Mouse (Mus musculus): ENCODE results near the gene Dnaaf5.

Gene Dnaaf5

DNA sequence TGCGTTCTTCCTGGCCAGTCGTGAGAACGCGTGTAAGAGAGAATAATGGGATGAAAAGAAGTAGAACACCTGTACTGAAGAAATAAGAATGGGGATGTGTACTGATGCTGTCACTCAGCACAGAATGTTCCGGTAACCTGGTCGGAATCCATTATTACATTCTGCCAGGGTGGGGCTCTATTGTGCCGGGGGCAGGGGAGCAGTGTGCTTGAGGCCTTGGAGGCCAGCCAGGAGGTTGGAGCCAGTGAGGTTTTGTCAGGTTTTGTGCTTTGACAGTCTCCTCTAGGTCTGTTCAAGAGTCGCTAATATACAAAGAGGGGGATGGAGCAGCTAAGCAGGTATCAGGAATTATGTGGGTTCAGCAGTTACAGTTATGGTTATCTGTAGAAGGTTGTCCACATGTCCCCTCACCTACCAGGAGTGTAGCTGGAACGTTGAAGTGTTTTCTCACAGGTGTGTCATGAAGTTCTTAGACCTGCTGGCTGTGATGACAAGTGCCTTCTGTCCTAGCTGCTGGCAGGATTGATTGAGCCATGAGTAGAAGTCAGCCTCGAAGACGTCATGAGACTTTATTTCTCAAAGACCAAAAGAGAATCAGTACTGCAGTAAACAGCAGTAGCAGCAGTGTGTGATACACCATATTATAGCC lies 61.8 kb downstream of the Dnaaf5 start:
- in situ Hi-C loops (cut with MboI; ENCODE audit: low pct_unique_long_range_greater_than_20kb in 1 of 2, low sequenced_read_pairs in 2 of 2, unreplicated experiment in 1 of 2): no loop called here

DNA sequence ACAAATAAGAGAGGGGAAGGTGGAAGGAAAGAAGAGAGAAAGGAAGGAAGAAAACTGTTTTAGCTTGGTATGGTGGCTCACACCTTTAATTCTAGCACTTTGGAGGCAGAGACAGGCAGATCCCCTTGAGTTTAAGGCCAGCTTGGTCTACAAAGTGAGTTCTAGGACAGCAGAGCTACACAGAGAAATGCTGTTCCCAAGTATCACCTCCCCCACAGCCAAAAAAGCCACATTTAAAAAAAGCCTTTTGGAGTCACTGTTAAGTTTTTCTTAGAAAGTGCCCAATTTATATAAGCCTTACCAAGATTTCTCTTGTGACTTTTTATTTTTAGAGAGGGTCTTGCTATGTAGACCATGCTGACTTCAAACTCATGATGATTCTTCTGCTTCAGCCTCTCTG lies 64.3 kb downstream of the Dnaaf5 start:
- in situ Hi-C loops (cut with MboI; ENCODE audit: low pct_unique_long_range_greater_than_20kb in 1 of 2, low sequenced_read_pairs in 2 of 2, unreplicated experiment in 1 of 2): no loop called here

DNA sequence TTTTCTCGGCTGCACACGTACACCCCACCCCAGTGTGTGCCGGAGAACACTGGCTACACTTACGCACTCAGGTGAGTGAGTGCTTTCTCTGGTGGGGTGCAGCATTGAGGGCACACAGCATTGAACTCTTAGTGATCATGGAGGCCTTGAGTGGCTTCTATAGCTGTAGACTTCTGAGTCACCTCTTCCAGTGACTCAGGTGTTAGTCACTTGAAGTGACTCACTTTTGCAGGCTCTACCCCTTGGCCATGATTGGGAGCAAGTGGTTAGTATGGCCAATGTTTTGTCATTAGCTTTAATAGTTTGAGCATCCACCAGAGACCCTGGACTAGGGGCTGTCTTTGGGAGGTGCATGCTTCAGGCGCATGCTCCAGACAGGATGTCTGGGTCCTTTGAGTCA lies 65.2 kb downstream of the Dnaaf5 start:
- in situ Hi-C loops (cut with MboI; ENCODE audit: low pct_unique_long_range_greater_than_20kb in 1 of 2, low sequenced_read_pairs in 2 of 2, unreplicated experiment in 1 of 2): no loop called here

DNA sequence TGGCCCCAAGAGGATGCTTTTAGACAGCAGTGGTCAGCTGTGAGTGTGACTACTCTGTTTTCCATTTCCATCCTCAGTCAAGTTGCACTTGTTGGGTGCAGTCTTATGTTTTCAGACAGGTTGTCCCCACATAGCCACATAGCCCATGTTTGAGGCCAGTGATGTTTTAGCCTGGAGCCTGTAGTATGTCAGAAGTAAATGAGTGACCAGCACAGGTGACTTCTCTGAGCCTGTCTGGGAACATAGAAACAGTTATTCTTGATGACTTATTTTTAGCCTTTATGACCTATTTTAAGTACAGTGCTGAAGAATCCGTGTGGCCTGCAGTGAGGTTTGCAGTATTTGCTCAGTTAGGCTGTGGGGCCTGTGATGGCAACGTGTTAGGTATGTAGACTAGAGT lies 66.1 kb downstream of the Dnaaf5 start:
- in situ Hi-C loops (cut with MboI; ENCODE audit: low pct_unique_long_range_greater_than_20kb in 1 of 2, low sequenced_read_pairs in 2 of 2, unreplicated experiment in 1 of 2): no loop called here

DNA sequence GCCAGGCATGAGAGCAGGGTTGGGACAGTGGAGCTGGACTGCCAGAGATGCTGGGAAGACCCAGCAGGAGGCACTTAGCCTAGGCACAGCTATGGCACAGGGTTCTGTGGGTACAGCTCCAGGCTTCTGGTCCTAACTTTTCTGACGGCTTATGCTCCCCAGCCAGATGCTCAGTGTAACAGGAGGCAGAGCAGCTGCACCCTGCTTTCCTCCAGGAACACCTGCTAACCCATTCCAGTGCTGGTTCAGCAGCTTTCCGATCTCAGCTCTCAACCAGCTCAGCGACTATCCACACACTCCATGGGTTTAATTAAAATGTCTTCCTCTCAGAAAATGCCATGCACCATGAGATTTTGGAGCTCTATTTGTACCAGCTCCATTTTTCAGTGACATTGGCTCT lies 66.8 kb downstream of the Dnaaf5 start:
- in situ Hi-C loops (cut with MboI; ENCODE audit: low pct_unique_long_range_greater_than_20kb in 1 of 2, low sequenced_read_pairs in 2 of 2, unreplicated experiment in 1 of 2): no loop called here

DNA sequence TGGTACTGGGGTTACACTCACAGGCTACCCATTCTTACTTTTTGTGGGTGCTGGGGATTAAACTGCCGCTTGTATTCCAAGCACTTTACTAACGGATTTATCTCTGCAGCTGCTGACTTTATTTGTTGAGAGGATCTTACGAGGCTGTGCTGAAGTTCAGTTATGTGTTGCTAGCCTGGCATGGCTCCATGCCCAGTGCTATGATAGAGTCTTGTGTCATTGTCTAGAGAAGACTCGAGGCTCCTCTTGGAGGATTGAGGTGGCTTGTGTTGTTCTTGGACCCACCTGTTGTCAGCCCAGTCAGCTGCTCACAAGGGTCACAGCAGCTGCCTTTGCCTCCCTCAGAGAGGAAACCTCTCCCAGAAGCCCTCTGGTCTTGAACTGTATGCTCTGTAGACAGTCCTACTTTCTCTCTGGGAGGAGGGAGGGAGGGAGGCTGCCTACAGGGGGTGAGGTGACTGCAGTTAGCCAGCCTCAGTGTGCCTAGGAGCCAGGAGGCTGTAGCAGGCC lies 70.0 kb downstream of the Dnaaf5 start:
- in situ Hi-C loops (cut with MboI; ENCODE audit: low pct_unique_long_range_greater_than_20kb in 1 of 2, low sequenced_read_pairs in 2 of 2, unreplicated experiment in 1 of 2): no loop called here

DNA sequence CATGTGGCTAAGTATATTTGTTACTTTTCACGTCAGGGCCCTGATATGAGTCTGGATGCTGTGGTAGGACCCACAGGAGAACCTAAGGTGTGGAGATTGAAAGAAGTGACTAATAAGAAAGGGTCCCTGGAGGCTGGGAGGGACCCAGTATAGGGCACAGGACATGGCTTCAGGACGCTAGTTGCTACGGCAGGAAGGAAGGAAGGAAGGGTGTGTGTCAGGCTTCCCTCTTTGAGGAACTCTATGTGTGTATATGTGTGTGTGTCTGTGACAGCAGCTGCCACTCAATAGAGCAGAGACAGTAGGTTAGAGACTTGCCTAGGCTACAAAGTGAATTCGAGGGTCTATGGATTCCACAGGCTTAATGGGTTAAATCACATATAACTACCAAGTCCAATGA lies 70.6 kb downstream of the Dnaaf5 start:
- in situ Hi-C loops (cut with MboI; ENCODE audit: low pct_unique_long_range_greater_than_20kb in 1 of 2, low sequenced_read_pairs in 2 of 2, unreplicated experiment in 1 of 2): no loop called here

DNA sequence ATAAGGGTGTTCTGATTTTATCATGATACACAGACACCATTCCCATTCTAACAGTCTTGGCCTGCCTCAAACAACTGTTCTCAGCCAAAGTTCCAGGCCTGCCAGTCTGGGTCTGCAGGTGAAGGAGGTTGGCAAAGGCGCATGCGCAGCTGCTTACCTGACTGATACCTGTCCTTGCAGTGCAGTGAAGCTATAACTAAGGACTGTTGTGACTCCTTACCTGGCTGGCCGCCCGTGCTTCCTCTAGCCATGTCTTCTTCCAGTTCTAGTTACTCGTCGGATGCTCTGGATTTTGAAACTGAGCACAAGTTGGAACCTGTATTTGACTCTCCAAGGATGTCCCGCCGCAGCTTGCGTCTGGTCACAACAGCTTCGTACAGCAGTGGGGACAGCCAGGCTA lies 73.3 kb downstream of the Dnaaf5 start:
- in situ Hi-C loops (cut with MboI; ENCODE audit: low pct_unique_long_range_greater_than_20kb in 1 of 2, low sequenced_read_pairs in 2 of 2, unreplicated experiment in 1 of 2): no loop called here

DNA sequence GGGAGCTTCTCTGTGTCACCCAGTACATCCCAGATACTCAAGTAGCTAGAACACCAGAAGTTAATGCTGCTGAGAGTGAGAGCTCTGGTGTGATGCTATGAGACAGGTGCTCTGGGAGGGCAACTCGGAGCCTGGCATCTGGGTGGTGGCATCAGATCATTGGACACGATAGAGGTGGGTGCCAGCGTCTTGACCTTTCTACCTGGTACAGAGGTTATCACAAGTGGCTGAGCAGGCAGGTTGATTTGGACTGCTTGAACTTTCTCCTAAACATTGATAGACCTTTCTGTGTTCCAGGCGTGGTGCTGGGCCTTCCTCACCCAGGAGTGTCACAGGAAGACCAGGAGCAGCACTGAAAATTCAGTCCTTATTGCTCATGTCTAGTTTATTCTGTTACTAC lies 77.2 kb downstream of the Dnaaf5 start:
- in situ Hi-C loops (cut with MboI; ENCODE audit: low pct_unique_long_range_greater_than_20kb in 1 of 2, low sequenced_read_pairs in 2 of 2, unreplicated experiment in 1 of 2): no loop called here

DNA sequence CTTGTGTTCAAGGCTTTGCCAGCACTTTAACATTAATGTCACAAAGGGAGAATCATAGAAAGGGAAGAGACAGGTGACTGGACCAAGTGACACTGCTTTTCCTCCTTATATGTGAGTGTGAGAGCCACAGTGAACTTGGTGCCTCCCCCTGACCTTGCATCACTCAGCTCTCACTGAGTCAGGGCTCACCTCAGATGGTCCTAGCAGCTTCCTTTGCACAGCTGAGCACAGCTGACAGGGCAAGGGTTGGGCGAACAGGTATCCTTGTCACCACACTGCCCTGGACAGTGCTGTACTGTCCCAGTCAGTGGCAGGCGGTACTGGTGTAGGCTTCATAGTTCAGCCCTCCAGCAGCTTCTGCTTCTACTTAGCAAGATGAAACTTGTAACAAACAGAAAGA lies 77.6 kb downstream of the Dnaaf5 start:
- in situ Hi-C loops (cut with MboI; ENCODE audit: low pct_unique_long_range_greater_than_20kb in 1 of 2, low sequenced_read_pairs in 2 of 2, unreplicated experiment in 1 of 2): no loop called here

DNA sequence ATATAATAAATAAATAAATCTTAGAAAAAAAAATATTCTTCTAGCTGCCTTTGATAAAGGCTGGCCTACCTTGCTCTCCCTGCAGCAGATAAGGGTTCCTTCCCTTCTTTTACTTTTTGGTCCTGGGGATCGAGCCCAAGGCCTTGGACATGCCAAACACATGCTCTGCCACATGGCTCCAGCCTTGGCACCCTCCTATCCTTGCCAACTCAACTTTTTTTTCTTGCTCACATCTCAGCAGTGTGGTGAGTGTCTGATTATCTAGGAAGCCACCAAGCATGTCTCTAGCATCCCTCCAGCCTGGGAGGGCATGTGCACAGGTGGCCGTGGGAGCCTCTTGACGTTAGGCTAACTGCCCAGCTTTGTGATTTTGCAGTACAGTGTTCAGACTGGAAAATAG lies 78.3 kb downstream of the Dnaaf5 start:
- in situ Hi-C loops (cut with MboI; ENCODE audit: low pct_unique_long_range_greater_than_20kb in 1 of 2, low sequenced_read_pairs in 2 of 2, unreplicated experiment in 1 of 2): no loop called here

DNA sequence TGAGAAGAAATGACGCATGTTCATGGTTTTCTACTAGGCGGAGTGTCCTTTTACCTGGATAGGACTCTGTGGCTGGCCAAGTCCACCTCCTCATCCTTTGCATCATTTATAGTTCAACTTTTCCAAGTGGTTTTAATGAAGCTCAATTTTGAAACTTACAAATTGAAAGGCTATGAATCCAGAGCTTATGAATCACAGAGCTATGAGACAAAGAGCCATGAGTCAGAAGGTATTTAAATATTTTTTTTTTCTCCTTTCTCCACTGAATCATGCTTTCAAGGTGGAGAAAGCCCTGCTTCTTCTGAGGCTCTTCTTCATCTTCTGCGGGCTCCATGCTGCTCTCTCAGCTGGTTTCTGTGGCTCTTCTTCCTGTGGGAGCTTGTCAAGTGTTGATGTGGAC lies 79.7 kb downstream of the Dnaaf5 start:
- in situ Hi-C loops (cut with MboI; ENCODE audit: low pct_unique_long_range_greater_than_20kb in 1 of 2, low sequenced_read_pairs in 2 of 2, unreplicated experiment in 1 of 2): no loop called here

DNA sequence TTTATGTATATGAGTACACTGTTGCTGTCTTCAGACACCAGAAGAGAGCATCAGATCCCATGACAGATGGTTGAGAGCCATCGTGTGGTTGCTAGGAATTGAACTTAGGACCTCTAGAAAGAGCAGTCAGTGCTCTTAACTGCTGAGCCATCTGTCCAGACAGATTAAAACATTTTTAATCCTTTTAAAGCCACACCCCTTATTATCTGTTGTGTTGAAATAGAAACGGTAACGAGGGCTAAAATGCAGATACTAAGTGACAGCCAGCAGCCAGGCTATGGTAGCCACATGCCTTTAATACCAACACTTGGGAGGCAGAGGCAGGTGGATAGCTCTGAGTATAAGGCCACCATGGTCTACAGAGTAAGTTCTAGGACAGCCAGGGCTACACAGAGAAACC lies 82.1 kb downstream of the Dnaaf5 start:
- in situ Hi-C loops (cut with MboI; ENCODE audit: low pct_unique_long_range_greater_than_20kb in 1 of 2, low sequenced_read_pairs in 2 of 2, unreplicated experiment in 1 of 2): no loop called here

DNA sequence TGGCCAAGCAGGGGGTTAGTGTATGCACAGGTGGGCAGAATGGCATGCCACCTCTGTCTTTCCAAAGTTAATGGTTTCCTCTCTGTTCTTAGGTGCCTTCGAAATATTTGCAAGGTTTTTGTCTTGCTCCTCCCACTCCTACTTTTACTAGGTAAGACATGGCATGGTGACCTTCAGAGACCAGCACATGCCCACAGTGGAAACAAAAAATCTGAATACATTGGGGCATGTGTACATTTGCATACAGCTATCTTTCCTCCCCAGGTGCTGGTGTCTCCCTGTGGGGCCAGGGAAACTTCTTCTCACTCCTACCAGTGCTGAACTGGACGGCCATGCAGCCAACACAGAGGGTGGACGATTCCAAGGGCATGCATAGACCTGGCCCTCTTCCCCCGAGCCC lies 84.4 kb downstream of the Dnaaf5 start:
- in situ Hi-C loops (cut with MboI; ENCODE audit: low pct_unique_long_range_greater_than_20kb in 1 of 2, low sequenced_read_pairs in 2 of 2, unreplicated experiment in 1 of 2): no loop called here
